18 mouse cellular contexts compared by ENCODE assay signal in the genomic region with DNA sequence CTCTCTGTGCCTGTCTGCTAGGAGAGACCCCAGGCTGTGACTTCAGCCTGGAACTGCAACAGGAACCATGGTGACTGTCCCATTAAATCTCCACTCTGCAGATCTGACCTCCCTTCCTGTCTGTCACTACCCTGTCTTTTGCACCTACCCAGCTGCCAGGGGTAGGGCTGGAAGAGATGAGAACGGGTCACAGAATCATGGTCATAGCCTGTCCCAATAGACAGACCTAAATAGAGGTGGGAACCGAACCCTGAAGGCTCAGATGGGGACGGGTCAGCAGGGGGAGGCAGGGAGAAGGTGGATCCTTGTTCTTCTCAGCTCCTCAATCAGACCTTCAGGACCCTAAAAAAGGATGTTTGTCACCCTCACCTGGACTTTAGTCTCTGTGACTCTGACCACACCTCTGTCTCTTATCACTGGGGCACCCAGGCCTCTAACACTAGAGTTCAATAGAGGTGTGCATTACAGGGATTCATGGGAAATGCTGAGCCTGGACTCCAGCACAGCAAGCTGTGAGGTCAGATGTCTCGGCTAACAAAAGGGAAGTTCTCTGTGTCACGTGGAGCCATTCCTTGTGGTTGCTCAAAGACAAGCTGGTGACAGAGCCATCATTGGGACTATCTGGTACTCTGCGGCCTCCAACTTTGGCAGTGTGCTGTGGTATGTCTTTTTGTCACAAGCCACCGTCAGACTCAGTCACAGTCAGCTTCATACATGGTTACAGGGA. TPM values are rescaled to one million over a fixed set of nuclear protein-coding genes. Genes with fewer than 3 reads are reported as not detected.
DNase-seq lines count a peak whose midpoint lies in the region; ATAC-seq and TF ChIP-seq lines count a peak whose summit lies in the region.
"Had no signal": no experiment of that assay in that cellular context is flagged by ENCODE, and none has a peak within 500 bp of the region (broad histone marks: within the 10 kb centered on the region; RNA-seq: fewer than 3 reads in every experiment).

No protein-coding gene starts in this region.

- no peak for ATAC-seq in midbrain, embryonic 13.5 days
- ATAC-seq in midbrain, embryonic 15.5 days (replicated peaks), result no peak
- peak; percentile 69 for ATAC-seq in liver, embryonic 16.5 days (ENCODE audit: low read depth)
- peak; percentile 88 for ATAC-seq in stomach, postnatal 0 days (ENCODE audit: low FRiP score, low TSS enrichment)

- no peaks in the 10 kb centered on the region for H3K9me3 ChIP-seq in heart, embryonic 10.5 days
- H3K9me3 ChIP-seq in midbrain, embryonic 13.5 days, result no peaks in the 10 kb centered on the region
- no peaks in the 10 kb centered on the region for H3K9me3 ChIP-seq in midbrain, embryonic 15.5 days
- no peaks in the 10 kb centered on the region for H3K9me3 ChIP-seq in liver, embryonic 16.5 days (replicated peaks; ENCODE audit: control insufficient read depth, low read length)
- no peaks in the 10 kb centered on the region for H3K9me3 ChIP-seq in stomach, postnatal 0 days (ENCODE audit: control insufficient read depth, low read length)
- H3K9me3 ChIP-seq: embryonic facial prominence, embryonic 15.5 days; forebrain, embryonic 12.5 days; kidney, embryonic 15.5 days; limb, embryonic 15.5 days; midbrain, embryonic 10.5 days had no signal

- no peaks in the 10 kb centered on the region for H3K27me3 ChIP-seq in heart, embryonic 10.5 days (ENCODE audit: insufficient read depth, poor library complexity, severe bottlenecking)
- H3K27me3 ChIP-seq in midbrain, embryonic 13.5 days, result no peaks in the 10 kb centered on the region
- no peaks in the 10 kb centered on the region for H3K27me3 ChIP-seq in midbrain, embryonic 15.5 days (replicated peaks)
- H3K27me3 ChIP-seq in liver, embryonic 16.5 days (ENCODE audit: control insufficient read depth, insufficient read depth, low read depth, low read length), result no peaks in the 10 kb centered on the region
- no peaks in the 10 kb centered on the region for H3K27me3 ChIP-seq in stomach, postnatal 0 days (ENCODE audit: control insufficient read depth, insufficient read depth, low read length)
- H3K27me3 ChIP-seq: embryonic facial prominence, embryonic 15.5 days; kidney, embryonic 15.5 days; limb, embryonic 15.5 days had no signal

- H3K4me3 ChIP-seq in heart, embryonic 10.5 days, result no peak overlapping the region
- no peak overlapping the region for H3K4me3 ChIP-seq in midbrain, embryonic 13.5 days (replicated peaks)
- H3K4me3 ChIP-seq in midbrain, embryonic 15.5 days, result no peak overlapping the region
- H3K4me3 ChIP-seq in liver, embryonic 16.5 days (ENCODE audit: low read depth, low read length), result no peak overlapping the region
- H3K4me3 ChIP-seq in stomach, postnatal 0 days (ENCODE audit: low read depth, low read length), result no peak overlapping the region
- H3K4me3 ChIP-seq: embryonic facial prominence, embryonic 15.5 days; forebrain, embryonic 12.5 days; kidney, embryonic 15.5 days; limb, embryonic 15.5 days; midbrain, embryonic 10.5 days had no signal

- no peak overlapping the region for H3K27ac ChIP-seq in heart, embryonic 10.5 days
- H3K27ac ChIP-seq in midbrain, embryonic 13.5 days, result peak overlapping the region; percentile 17; the same call in 1 of the 2 replicates
- H3K27ac ChIP-seq in midbrain, embryonic 15.5 days, result no peak overlapping the region
- H3K27ac ChIP-seq in liver, embryonic 16.5 days (ENCODE audit: low read length), result no peak overlapping the region
- 0 out of 2 replicates have a peak overlapping the region, but pooled peaks have one; percentile 24 for H3K27ac ChIP-seq in stomach, postnatal 0 days (replicated peaks)
- H3K27ac ChIP-seq: embryonic facial prominence, embryonic 15.5 days; forebrain, embryonic 12.5 days; hindbrain, embryonic 14.5 days; kidney, embryonic 15.5 days; limb, embryonic 15.5 days; midbrain, embryonic 10.5 days had no signal

- no peak overlapping the region for H3K9ac ChIP-seq in midbrain, embryonic 13.5 days (replicated peaks)
- H3K9ac ChIP-seq in midbrain, embryonic 15.5 days, result no peak overlapping the region
- no peak overlapping the region for H3K9ac ChIP-seq in liver, embryonic 16.5 days (ENCODE audit: low read depth, low read length)
- H3K9ac ChIP-seq in stomach, postnatal 0 days (ENCODE audit: low read length), result no peak overlapping the region
- H3K9ac ChIP-seq: embryonic facial prominence, embryonic 15.5 days; forebrain, embryonic 12.5 days; hindbrain, embryonic 14.5 days; kidney, embryonic 15.5 days; limb, embryonic 15.5 days had no signal

- H3K4me1 ChIP-seq in heart, embryonic 10.5 days, result no peaks in the 10 kb centered on the region
- no peaks in the 10 kb centered on the region for H3K4me1 ChIP-seq in midbrain, embryonic 13.5 days (replicated peaks)
- no peaks in the 10 kb centered on the region for H3K4me1 ChIP-seq in midbrain, embryonic 15.5 days
- H3K4me1 ChIP-seq in liver, embryonic 16.5 days (ENCODE audit: control insufficient read depth, low read depth, low read length), result peaks cover 4% of the 10 kb centered on the region; the same call in 1 of the 2 replicates
- H3K4me1 ChIP-seq in stomach, postnatal 0 days (replicated peaks; ENCODE audit: control insufficient read depth, insufficient read depth), result no peaks in the 10 kb centered on the region
- H3K4me1 ChIP-seq: embryonic facial prominence, embryonic 15.5 days; forebrain, embryonic 12.5 days; kidney, embryonic 15.5 days; limb, embryonic 15.5 days; midbrain, embryonic 10.5 days had no signal

- TF ChIP-seq CTCF in stomach, postnatal 0 days (IDR thresholded peaks at IDR 0.05; ENCODE audit: low read depth), result no peak

- peak; percentile 94 for DNase-seq in heart, adult 11 months
- no peak for DNase-seq in heart, embryonic 10.5 days (ENCODE audit: low spot score)
- DNase-seq in stomach, postnatal 0 days (ENCODE audit: low spot score), result peak; percentile 54
- no peak for DNase-seq in spleen, adult 12 weeks (ENCODE audit: low spot score)
- DNase-seq in Muller cell, postnatal 12 days (ENCODE audit: inconsistent ontology term), result no peak
- DNase-seq: adrenal gland, postnatal 10 days; cerebellum, postnatal 36 days; right cerebral cortex, postnatal 4 days; thymus, postnatal 4 days had no signal

- no peak for TF ChIP-seq EP300 in stomach, postnatal 0 days (optimal IDR thresholded peaks at IDR 0.05)

- H3K4me2 ChIP-seq in midbrain, embryonic 13.5 days (replicated peaks), result no peak overlapping the region
- no peak overlapping the region for H3K4me2 ChIP-seq in midbrain, embryonic 15.5 days
- no peak overlapping the region for H3K4me2 ChIP-seq in liver, embryonic 16.5 days (ENCODE audit: low read depth, low read length)
- H3K4me2 ChIP-seq in stomach, postnatal 0 days (replicated peaks; ENCODE audit: low read depth), result no peak overlapping the region
- H3K4me2 ChIP-seq: embryonic facial prominence, embryonic 15.5 days; forebrain, embryonic 12.5 days; hindbrain, embryonic 14.5 days; kidney, embryonic 15.5 days; limb, embryonic 15.5 days had no signal

- 76% methylated on average over 7 of the region's 7 CpGs for WGBS in heart, embryonic 10.5 days
- WGBS in midbrain, embryonic 13.5 days, result 81% methylated on average over 7 of the region's 7 CpGs
- WGBS in midbrain, embryonic 15.5 days, result 83% methylated on average over 7 of the region's 7 CpGs
- WGBS in liver, embryonic 16.5 days (ENCODE audit: insufficient replicate concordance), result 43% methylated on average over 7 of the region's 7 CpGs
- 70% methylated on average over 7 of the region's 7 CpGs for WGBS in stomach, postnatal 0 days

- peaks cover 51% of the 10 kb centered on the region for H3K36me3 ChIP-seq in heart, embryonic 10.5 days
- peaks cover 60% of the 10 kb centered on the region for H3K36me3 ChIP-seq in midbrain, embryonic 13.5 days
- H3K36me3 ChIP-seq in midbrain, embryonic 15.5 days (replicated peaks), result peaks cover 46% of the 10 kb centered on the region
- peaks cover 26% of the 10 kb centered on the region for H3K36me3 ChIP-seq in liver, embryonic 16.5 days (ENCODE audit: control insufficient read depth, insufficient read depth)
- H3K36me3 ChIP-seq in stomach, postnatal 0 days (ENCODE audit: control insufficient read depth, insufficient read depth, low read length), result peaks cover 36% of the 10 kb centered on the region

RNA-seq across cellular contexts. Expression of a gene that starts 10.1 kb away (rescaled TPM):
- polyA plus RNA-seq in heart, embryonic 10.5 days (2016; fragmentation: Nextera tagmentation; extraction: Ambion mirVana), result 25.9 and 30.4 TPM in 2 replicates
- 20.1 and 24.8 TPM in 2 replicates for polyA plus RNA-seq in midbrain, embryonic 13.5 days (2015; fragmentation: Nextera tagmentation; extraction: Ambion mirVana)
- polyA plus RNA-seq in midbrain, embryonic 15.5 days (2015; fragmentation: Nextera tagmentation; extraction: Ambion mirVana), result 32.9 and 37.1 TPM in 2 replicates
- polyA plus RNA-seq in liver, embryonic 16.5 days (2015; fragmentation: Nextera tagmentation; extraction: Ambion mirVana), result 4.5 and 7.8 TPM in 2 replicates
- polyA plus RNA-seq in stomach, postnatal 0 days (2015; fragmentation: Nextera tagmentation; extraction: Ambion mirVana), result 36.7 and 42.7 TPM in 2 replicates

RNA-seq across cellular contexts. Expression of a gene that starts 13.5 kb away (rescaled TPM):
- 19.4 and 25.4 TPM in 2 replicates for polyA plus RNA-seq in heart, embryonic 10.5 days (2016; fragmentation: Nextera tagmentation; extraction: Ambion mirVana)
- polyA plus RNA-seq in midbrain, embryonic 13.5 days (2015; fragmentation: Nextera tagmentation; extraction: Ambion mirVana), result 62.6 and 63.2 TPM in 2 replicates
- 66.7 and 67.7 TPM in 2 replicates for polyA plus RNA-seq in midbrain, embryonic 15.5 days (2015; fragmentation: Nextera tagmentation; extraction: Ambion mirVana)
- 17.5 and 22.4 TPM in 2 replicates for polyA plus RNA-seq in liver, embryonic 16.5 days (2015; fragmentation: Nextera tagmentation; extraction: Ambion mirVana)
- polyA plus RNA-seq in stomach, postnatal 0 days (2015; fragmentation: Nextera tagmentation; extraction: Ambion mirVana), result 21.2 and 23.3 TPM in 2 replicates

RNA-seq across cellular contexts. Expression of a gene that starts 13.9 kb away (rescaled TPM):
- polyA plus RNA-seq in heart, embryonic 10.5 days (2016; fragmentation: Nextera tagmentation; extraction: Ambion mirVana), result 7.6 and 8.6 TPM in 2 replicates
- 15.7 and 16.3 TPM in 2 replicates for polyA plus RNA-seq in midbrain, embryonic 13.5 days (2015; fragmentation: Nextera tagmentation; extraction: Ambion mirVana)
- polyA plus RNA-seq in midbrain, embryonic 15.5 days (2015; fragmentation: Nextera tagmentation; extraction: Ambion mirVana), result 15.4 and 15.7 TPM in 2 replicates
- polyA plus RNA-seq in liver, embryonic 16.5 days (2015; fragmentation: Nextera tagmentation; extraction: Ambion mirVana), result 6.5 and 8.1 TPM in 2 replicates
- 16.0 and 17.5 TPM in 2 replicates for polyA plus RNA-seq in stomach, postnatal 0 days (2015; fragmentation: Nextera tagmentation; extraction: Ambion mirVana)

RNA-seq across cellular contexts. Expression of a gene that starts 17.9 kb away (rescaled TPM):
- polyA plus RNA-seq in heart, embryonic 10.5 days (2016; fragmentation: Nextera tagmentation; extraction: Ambion mirVana), result 0.06 and 0.18 TPM in 2 replicates
- 0.72 and 1.0 TPM in 2 replicates for polyA plus RNA-seq in midbrain, embryonic 13.5 days (2015; fragmentation: Nextera tagmentation; extraction: Ambion mirVana)
- 0.69 and 0.88 TPM in 2 replicates for polyA plus RNA-seq in midbrain, embryonic 15.5 days (2015; fragmentation: Nextera tagmentation; extraction: Ambion mirVana)
- polyA plus RNA-seq in liver, embryonic 16.5 days (2015; fragmentation: Nextera tagmentation; extraction: Ambion mirVana), result 0.05 TPM in 1 of 2 replicates, not detected in the other
- 0.06 and 0.16 TPM in 2 replicates for polyA plus RNA-seq in stomach, postnatal 0 days (2015; fragmentation: Nextera tagmentation; extraction: Ambion mirVana)

RNA-seq across cellular contexts. Expression of a gene that starts 30.0 kb away (rescaled TPM):
- 0.20 and 0.28 TPM in 2 replicates for polyA plus RNA-seq in heart, embryonic 10.5 days (2016; fragmentation: Nextera tagmentation; extraction: Ambion mirVana)
- 0.34 and 0.44 TPM in 2 replicates for polyA plus RNA-seq in midbrain, embryonic 13.5 days (2015; fragmentation: Nextera tagmentation; extraction: Ambion mirVana)
- polyA plus RNA-seq in midbrain, embryonic 15.5 days (2015; fragmentation: Nextera tagmentation; extraction: Ambion mirVana), result 0.30 and 0.50 TPM in 2 replicates
- polyA plus RNA-seq in liver, embryonic 16.5 days (2015; fragmentation: Nextera tagmentation; extraction: Ambion mirVana), result 0.65 and 0.76 TPM in 2 replicates
- polyA plus RNA-seq in stomach, postnatal 0 days (2015; fragmentation: Nextera tagmentation; extraction: Ambion mirVana), result 3.7 and 4.1 TPM in 2 replicates

Comparison
In these comparisons a context has a peak if more than half of its experiments do, and no peak if none do; other contexts are left out.
1. DNase-seq: peak in heart, adult 11 months (single experiment) and stomach, postnatal 0 days (single experiment); none in heart, embryonic 10.5 days (single experiment), spleen, adult 12 weeks (single experiment) and Muller cell, postnatal 12 days (single experiment).
2. H3K27ac ChIP-seq: peak in midbrain, embryonic 13.5 days (single experiment) and stomach, postnatal 0 days (single experiment); none in heart, embryonic 10.5 days (single experiment), midbrain, embryonic 15.5 days (single experiment) and liver, embryonic 16.5 days (single experiment).
3. ATAC-seq: peak in liver, embryonic 16.5 days (single experiment) and stomach, postnatal 0 days (single experiment); none in midbrain, embryonic 13.5 days (single experiment) and midbrain, embryonic 15.5 days (single experiment).